Mouse (Mus musculus): Measurements from ENCODE around the gene Creb3l4. TPM values are rescaled to one million over a fixed set of nuclear protein-coding genes. Genes with fewer than 3 reads are reported as not detected.

Gene Creb3l4
- polyA plus RNA-seq, 1 experiment from 2014 or later, result 3.2 TPM

DNA sequence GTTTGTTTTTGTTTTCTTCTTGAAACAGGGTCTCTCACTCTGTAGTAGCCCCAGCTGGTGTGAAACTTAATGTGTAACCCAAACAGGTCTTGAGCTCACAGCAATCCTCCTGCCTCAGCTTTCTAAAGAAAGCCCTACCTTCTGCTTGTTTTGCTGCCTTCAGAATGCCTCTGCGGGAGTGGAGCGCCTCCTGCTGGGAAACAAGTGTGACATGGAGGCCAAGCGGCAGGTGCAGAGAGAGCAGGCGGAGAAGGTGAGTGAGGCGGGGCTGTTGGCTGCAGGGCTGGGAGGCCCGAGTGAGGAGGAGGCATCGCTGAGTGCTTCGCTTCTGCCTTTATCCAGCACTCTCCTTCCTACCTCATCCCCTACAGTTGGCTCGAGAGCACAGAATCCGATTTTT is 19.0 kb downstream of the Creb3l4 start:
- ATAC-seq (ENCODE audit: low FRiP score), result no peak
- WGBS, result 83% methylated on average over 10 of the region's 10 CpGs
- no peaks in the 10 kb centered on the region; the same call in 1 of the 2 replicates for H3K36me3 ChIP-seq (ENCODE audit: control insufficient read depth, insufficient read depth, low read length)
- H3K4me2 ChIP-seq, result no peak overlapping the region
- H3K9ac ChIP-seq (ENCODE audit: low read length), result no peak overlapping the region
- H3K9me3 ChIP-seq (ENCODE audit: control insufficient read depth, low read length), result no peaks in the 10 kb centered on the region
- H3K27me3 ChIP-seq (ENCODE audit: control insufficient read depth, insufficient read depth, low read length), result no peaks in the 10 kb centered on the region
- DNase-seq (ENCODE audit: low spot score, missing footprints), result no peak
- H3K4me1 ChIP-seq (ENCODE audit: control insufficient read depth, insufficient read depth, low read length), result peaks cover 9% of the 10 kb centered on the region
- no peak overlapping the region for H3K4me3 ChIP-seq (ENCODE audit: low read depth, low read length)
- no peak overlapping the region for H3K27ac ChIP-seq (ENCODE audit: low read depth, low read length)

DNA sequence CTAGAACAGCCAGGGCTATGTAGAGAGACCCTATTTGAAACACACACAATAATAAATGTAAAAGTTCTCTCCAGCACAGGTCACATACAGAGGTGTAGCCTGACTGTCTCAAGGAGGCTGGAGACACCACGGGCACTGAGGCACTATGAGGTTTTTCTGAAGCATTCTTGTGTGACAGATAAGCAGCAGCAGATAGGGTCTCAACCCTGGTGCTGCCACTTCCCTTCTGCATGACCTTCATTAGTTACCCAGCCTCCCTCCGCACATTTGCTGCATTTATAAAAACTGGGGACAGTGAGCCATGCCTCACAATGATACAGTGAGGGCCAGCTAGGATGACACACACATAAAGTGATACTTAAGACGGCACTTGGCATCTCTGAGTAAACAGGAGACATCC is 20.4 kb downstream of the Creb3l4 start:
- Histone ChIP-seq H3K27me3 (ENCODE audit: control insufficient read depth, insufficient read depth, low read length) (no peaks in the 10 kb centered on the region), H3K9ac (ENCODE audit: low read length) (no peak overlapping the region), H3K36me3 (ENCODE audit: control insufficient read depth, insufficient read depth, low read length) (no peaks in the 10 kb centered on the region; the same call in 1 of the 2 replicates), H3K4me1 (ENCODE audit: control insufficient read depth, insufficient read depth, low read length) (peaks cover 9% of the 10 kb centered on the region), H3K9me3 (ENCODE audit: control insufficient read depth, low read length) (no peaks in the 10 kb centered on the region), H3K4me3 (ENCODE audit: low read depth, low read length) (no peak overlapping the region), H3K27ac (ENCODE audit: low read depth, low read length) (no peak overlapping the region), H3K4me2 (no peak overlapping the region)
- 87% methylated on average over 3 of the region's 3 CpGs for WGBS
- DNase-seq (ENCODE audit: low spot score, missing footprints), result no peak
- ATAC-seq (ENCODE audit: low FRiP score), result no peak

DNA sequence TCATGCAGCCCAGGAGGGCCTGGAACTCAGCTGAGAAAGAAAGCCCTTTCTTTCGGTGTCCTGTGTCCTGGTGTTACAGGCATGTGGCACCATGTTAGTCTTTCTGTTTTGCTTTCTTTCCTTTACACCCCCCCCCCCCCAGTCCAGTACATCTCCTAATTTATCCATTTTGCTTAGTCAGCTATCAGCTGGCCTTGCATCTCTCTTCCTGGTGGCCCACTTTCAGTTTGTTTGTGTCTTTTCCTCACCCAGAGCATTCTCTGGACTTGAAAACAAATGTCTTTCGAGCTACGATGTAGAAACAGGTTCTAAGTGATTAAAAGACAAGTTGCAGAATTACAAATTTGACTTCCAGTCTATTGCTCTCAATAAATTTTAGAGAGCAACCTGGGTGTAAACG is 20.9 kb downstream of the Creb3l4 start:
- no peaks in the 10 kb centered on the region; the same call in 1 of the 2 replicates for H3K36me3 ChIP-seq (ENCODE audit: control insufficient read depth, insufficient read depth, low read length)
- H3K27ac ChIP-seq (ENCODE audit: low read depth, low read length), result no peak overlapping the region
- H3K4me3 ChIP-seq (ENCODE audit: low read depth, low read length), result no peak overlapping the region
- 91% methylated on average over 4 of the region's 4 CpGs for WGBS
- no peaks in the 10 kb centered on the region for H3K9me3 ChIP-seq (ENCODE audit: control insufficient read depth, low read length)
- no peak for DNase-seq (ENCODE audit: low spot score, missing footprints)
- no peak overlapping the region for H3K4me2 ChIP-seq
- H3K9ac ChIP-seq (ENCODE audit: low read length), result no peak overlapping the region
- no peaks in the 10 kb centered on the region for H3K27me3 ChIP-seq (ENCODE audit: control insufficient read depth, insufficient read depth, low read length)
- no peak for ATAC-seq (ENCODE audit: low FRiP score)
- peaks cover 9% of the 10 kb centered on the region for H3K4me1 ChIP-seq (ENCODE audit: control insufficient read depth, insufficient read depth, low read length)

DNA sequence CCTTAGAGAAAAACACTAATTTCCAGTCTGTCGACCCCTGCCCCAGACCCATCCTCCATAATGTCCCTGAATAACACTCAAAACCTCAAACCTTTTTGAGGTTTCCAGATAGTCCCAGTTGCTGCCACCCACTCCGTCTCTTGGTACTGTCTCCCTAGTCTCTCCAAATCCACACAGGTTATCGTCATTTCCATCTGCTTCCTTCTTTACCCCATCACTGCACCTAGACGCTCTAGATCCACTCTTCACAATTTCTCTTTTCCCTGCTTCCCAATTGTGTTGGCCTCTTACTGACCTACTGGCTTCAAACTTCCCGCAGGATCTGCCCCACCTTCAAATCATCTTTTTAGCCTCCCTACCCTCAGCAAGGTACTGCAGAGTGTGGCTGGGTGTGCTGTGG is 22.2 kb downstream of the Creb3l4 start:
- Histone ChIP-seq H3K4me1 (ENCODE audit: control insufficient read depth, insufficient read depth, low read length) (peaks cover 9% of the 10 kb centered on the region), H3K9ac (ENCODE audit: low read length) (peak overlapping the region; percentile 74), H3K9me3 (ENCODE audit: control insufficient read depth, low read length) (no peaks in the 10 kb centered on the region), H3K4me3 (ENCODE audit: low read depth, low read length) (peak overlapping the region; percentile 36), H3K27me3 (ENCODE audit: control insufficient read depth, insufficient read depth, low read length) (no peaks in the 10 kb centered on the region), H3K4me2 (peak overlapping the region; percentile 71), H3K36me3 (ENCODE audit: control insufficient read depth, insufficient read depth, low read length) (no peaks in the 10 kb centered on the region; the same call in 1 of the 2 replicates), H3K27ac (ENCODE audit: low read depth, low read length) (no peak overlapping the region)
- whole genome bisulfite sequencing, result 25% methylated on average over 5 of the region's 5 CpGs
- DNase-seq (ENCODE audit: low spot score, missing footprints), result peak; percentile 78
- no peak for ATAC-seq (ENCODE audit: low FRiP score)

DNA sequence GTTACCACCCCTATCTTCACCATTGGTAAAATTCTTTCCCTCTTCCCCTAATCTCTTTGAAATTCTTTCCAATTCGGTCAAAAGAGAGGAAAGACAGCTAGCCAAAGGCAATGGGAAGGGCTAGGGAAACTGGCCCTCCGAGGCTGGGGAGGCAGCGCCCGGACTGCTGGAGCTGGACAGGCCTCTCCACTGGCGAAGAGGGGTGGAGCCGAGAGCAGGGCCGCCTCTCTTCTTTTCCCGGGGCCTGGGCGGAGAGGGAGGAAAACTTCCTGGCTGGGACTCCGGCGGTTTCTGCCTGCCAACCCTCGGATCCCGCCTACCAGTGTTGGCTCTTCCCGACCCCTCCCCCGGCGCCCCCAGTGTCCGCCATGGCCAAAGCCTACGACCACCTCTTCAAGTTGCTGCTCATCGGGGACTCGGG is 22.8 kb downstream of the Creb3l4 start:
- WGBS, result 0% methylated on average over 18 of the region's 20 CpGs
- Histone ChIP-seq H3K9me3 (ENCODE audit: control insufficient read depth, low read length) (no peaks in the 10 kb centered on the region), H3K27ac (ENCODE audit: low read depth, low read length) (peak overlapping the region; percentile 51), H3K27me3 (ENCODE audit: control insufficient read depth, insufficient read depth, low read length) (no peaks in the 10 kb centered on the region), H3K4me2 (peak overlapping the region; percentile 71), H3K4me3 (ENCODE audit: low read depth, low read length) (peak overlapping the region; percentile 36), H3K4me1 (ENCODE audit: control insufficient read depth, insufficient read depth, low read length) (peaks cover 9% of the 10 kb centered on the region), H3K9ac (ENCODE audit: low read length) (peak overlapping the region; percentile 74), H3K36me3 (ENCODE audit: control insufficient read depth, insufficient read depth, low read length) (no peaks in the 10 kb centered on the region; the same call in 1 of the 2 replicates)
- ATAC-seq (ENCODE audit: low FRiP score) (peak; percentile 78), DNase-seq (ENCODE audit: low spot score, missing footprints) (peak; percentile 95)

DNA sequence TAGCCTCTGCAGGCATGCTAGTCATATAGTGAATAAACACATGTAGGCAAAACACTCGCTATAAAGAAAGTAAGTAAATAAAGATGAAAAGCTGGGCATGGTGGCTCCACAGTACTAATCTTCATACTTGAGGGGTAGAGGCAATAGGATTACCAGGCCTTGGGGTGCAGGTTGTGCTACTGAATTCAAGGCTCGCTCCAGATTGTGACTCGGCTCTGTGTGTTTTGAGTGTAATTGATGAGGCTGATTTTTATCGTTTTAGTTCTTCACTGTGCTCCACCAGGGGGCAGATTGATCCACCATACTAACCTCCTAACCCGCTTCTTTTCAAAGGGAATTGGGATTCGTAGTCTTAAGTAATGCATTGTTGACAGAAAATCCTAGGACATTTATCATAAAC is 23.2 kb downstream of the Creb3l4 start:
- peaks cover 9% of the 10 kb centered on the region for H3K4me1 ChIP-seq (ENCODE audit: control insufficient read depth, insufficient read depth, low read length)
- H3K36me3 ChIP-seq (ENCODE audit: control insufficient read depth, insufficient read depth, low read length), result no peaks in the 10 kb centered on the region; the same call in 1 of the 2 replicates
- H3K9me3 ChIP-seq (ENCODE audit: control insufficient read depth, low read length), result no peaks in the 10 kb centered on the region
- H3K9ac ChIP-seq (ENCODE audit: low read length), result peak overlapping the region; percentile 74
- H3K4me2 ChIP-seq, result peak overlapping the region; percentile 71
- ATAC-seq (ENCODE audit: low FRiP score) (peak; percentile 60), DNase-seq (ENCODE audit: low spot score, missing footprints) (no peak)
- 13% methylated on average over 6 of the region's 6 CpGs for WGBS
- no peaks in the 10 kb centered on the region for H3K27me3 ChIP-seq (ENCODE audit: control insufficient read depth, insufficient read depth, low read length)
- peak overlapping the region; percentile 51 for H3K27ac ChIP-seq (ENCODE audit: low read depth, low read length)
- H3K4me3 ChIP-seq (ENCODE audit: low read depth, low read length), result peak overlapping the region; percentile 36

DNA sequence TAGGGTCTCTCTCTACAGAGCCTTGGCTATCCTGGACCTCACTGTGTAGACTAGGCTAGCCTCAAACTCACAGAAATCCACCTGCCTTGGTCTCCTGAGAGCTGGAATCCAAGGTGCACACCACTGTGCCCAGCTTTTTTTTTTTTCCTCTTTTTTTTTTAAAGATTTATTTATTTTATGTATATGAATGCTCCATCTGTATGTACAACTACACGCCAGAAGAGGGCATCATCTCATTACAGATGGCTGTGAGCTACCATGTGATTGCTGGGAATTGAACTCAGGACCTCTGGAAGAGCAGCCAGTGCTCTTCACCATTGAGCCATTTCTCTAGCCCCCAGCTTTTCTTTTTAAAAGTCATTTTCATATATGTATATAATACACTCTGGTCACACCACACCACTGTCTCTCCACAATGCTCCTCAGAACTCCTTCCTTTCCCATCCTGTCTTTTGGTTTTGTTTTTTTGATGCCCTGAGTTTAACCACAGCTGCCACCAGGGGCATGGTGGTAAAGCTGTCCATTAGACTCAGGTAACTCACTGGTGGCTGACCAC is 27.4 kb downstream of the Creb3l4 start:
- Histone ChIP-seq H3K36me3 (ENCODE audit: control insufficient read depth, insufficient read depth, low read length) (no peaks in the 10 kb centered on the region; the same call in 1 of the 2 replicates), H3K4me2 (no peak overlapping the region), H3K4me1 (ENCODE audit: control insufficient read depth, insufficient read depth, low read length) (peaks cover 18% of the 10 kb centered on the region), H3K9me3 (ENCODE audit: control insufficient read depth, low read length) (no peaks in the 10 kb centered on the region), H3K4me3 (ENCODE audit: low read depth, low read length) (no peak overlapping the region), H3K27ac (ENCODE audit: low read depth, low read length) (no peak overlapping the region), H3K9ac (ENCODE audit: low read length) (no peak overlapping the region), H3K27me3 (ENCODE audit: control insufficient read depth, insufficient read depth, low read length) (no peaks in the 10 kb centered on the region)
- ATAC-seq (ENCODE audit: low FRiP score) (no peak), DNase-seq (ENCODE audit: low spot score, missing footprints) (peak; percentile 68)
- WGBS, result 25% methylated on average over 1 of the region's 1 CpGs

DNA sequence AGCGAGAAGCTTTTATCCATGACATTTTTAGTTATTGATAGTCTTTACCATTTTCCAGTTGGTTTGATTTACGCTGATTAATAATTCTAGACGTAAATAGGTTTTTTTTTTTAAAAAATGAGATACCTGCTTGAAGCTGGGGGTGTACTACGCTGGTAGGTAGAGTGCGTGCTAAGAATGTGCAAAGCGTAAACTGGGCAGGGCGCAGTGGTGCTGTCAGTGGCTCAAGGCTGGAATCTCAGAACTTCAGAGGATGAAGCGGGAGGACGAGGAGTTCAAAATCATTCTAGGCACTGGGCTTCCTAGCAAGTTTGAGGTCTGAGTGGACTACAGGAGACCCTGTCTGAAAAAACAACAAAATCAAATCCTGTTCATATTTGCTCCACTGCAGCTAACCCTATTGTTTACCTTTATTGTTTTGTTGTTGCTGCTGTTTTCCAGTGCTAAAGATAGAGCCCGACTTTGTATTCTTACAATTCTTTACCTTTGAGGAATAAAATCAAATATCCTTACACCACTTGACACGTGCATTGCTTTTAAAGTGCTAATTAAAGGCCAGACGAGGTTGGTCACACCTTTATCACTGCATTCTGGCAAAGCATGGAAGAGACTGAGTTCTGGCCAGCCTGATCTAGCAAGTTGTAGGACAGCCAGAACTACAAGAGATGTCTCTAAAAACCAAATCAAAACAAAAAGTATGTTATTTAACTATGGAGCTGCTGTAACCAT is 29.2 kb downstream of the Creb3l4 start:
- no peaks in the 10 kb centered on the region for H3K27me3 ChIP-seq (ENCODE audit: control insufficient read depth, insufficient read depth, low read length)
- H3K9ac ChIP-seq (ENCODE audit: low read length), result peak overlapping the region; percentile 83
- WGBS, result 15% methylated on average over 12 of the region's 12 CpGs
- H3K4me3 ChIP-seq (ENCODE audit: low read depth, low read length), result peak overlapping the region; percentile 75
- no peaks in the 10 kb centered on the region for H3K9me3 ChIP-seq (ENCODE audit: control insufficient read depth, low read length)
- ATAC-seq (ENCODE audit: low FRiP score) (peak; percentile 62), DNase-seq (ENCODE audit: low spot score, missing footprints) (peak; percentile 81)
- H3K4me2 ChIP-seq, result peak overlapping the region; percentile 88
- peaks cover 3% of the 10 kb centered on the region for H3K36me3 ChIP-seq (ENCODE audit: control insufficient read depth, insufficient read depth, low read length)
- H3K4me1 ChIP-seq (ENCODE audit: control insufficient read depth, insufficient read depth, low read length), result peaks cover 14% of the 10 kb centered on the region
- no peak overlapping the region for H3K27ac ChIP-seq (ENCODE audit: low read depth, low read length)

DNA sequence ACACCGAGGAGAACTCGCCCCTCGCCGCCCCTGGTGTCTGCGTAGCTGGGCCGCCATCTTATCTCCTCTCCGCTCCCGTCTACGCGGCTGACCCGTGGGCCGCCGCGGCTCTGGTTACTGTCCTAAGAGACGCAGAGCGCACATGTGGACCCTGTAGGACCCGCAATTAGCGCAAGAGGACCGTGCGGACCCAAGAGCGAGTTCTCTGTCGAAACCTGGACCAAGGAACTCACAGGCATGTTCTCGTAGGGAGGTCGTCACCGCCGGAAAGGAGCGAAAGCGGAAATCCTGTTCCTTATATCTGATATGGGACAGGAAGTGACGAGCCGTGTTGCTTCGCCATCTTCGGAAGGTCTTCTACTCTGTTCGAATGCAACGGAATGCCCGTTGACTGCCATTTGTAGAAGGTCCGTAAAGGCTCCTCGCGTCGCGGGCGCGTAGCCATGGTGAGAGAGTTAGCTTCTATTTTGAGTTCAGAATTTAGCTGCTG is 29.9 kb downstream of the Creb3l4 start, which contains the start of the genes Rps27 and Rab13:
Rps27 (minus strand) TSS at position 275 of the 490 bp plus-strand sequence.
Rab13 (plus strand) TSS at position 319 of the 490 bp plus-strand sequence.
- under 1% methylated on average over 42 of the region's 42 CpGs for WGBS
- peaks cover 14% of the 10 kb centered on the region for H3K4me1 ChIP-seq (ENCODE audit: control insufficient read depth, insufficient read depth, low read length)
- peak within 1 kb of the TSS; percentile 75 for H3K4me3 ChIP-seq (ENCODE audit: low read depth, low read length)
- H3K36me3 ChIP-seq (ENCODE audit: control insufficient read depth, insufficient read depth, low read length), result peaks cover 7% of the 10 kb centered on the region
- no peaks in the 10 kb centered on the region for H3K9me3 ChIP-seq (ENCODE audit: control insufficient read depth, low read length)
- H3K27ac ChIP-seq (ENCODE audit: low read depth, low read length), result peak within 1 kb of the TSS; percentile 49; the same call in 1 of the 2 replicates
- no peaks in the 10 kb centered on the region for H3K27me3 ChIP-seq (ENCODE audit: control insufficient read depth, insufficient read depth, low read length)
- H3K9ac ChIP-seq (ENCODE audit: low read length), result peak within 1 kb of the TSS; percentile 83
- ATAC-seq (ENCODE audit: low FRiP score), result peak; percentile 93
- H3K4me2 ChIP-seq, result peak within 1 kb of the TSS; percentile 88
- DNase-seq (ENCODE audit: low spot score, missing footprints), result peak; percentile 99
